Mouse (Mus musculus) monocyte, adult 5-6 weeks (primary cell): ENCODE results near the gene Myh10. TPM values are rescaled to one million over a fixed set of nuclear protein-coding genes. Genes with fewer than 3 reads are reported as not detected.

Source experiments
- ATAC-seq: fragments of 153-309, 156-312 bp; replicated peaks from 2 replicates; pipeline ENCODE4 v1.8.0; 2017; ENCODE audit warnings: mild to moderate bottlenecking; ENCODE audit not compliant: low TSS enrichment, insufficient number of reproducible peaks, severe bottlenecking, poor library complexity, low FRiP score
- total RNA-seq: library from RNA; stranded (forward); fragments of 200-1000, 200-491, 200-594 nt; gene quantifications from 3 replicates; pipeline ENCODE4 v1.2.3, GENCODE M21; 2017

Gene Myh10
- total RNA-seq, 1 experiment from 2014 or later: 0.76 TPM

DNA sequence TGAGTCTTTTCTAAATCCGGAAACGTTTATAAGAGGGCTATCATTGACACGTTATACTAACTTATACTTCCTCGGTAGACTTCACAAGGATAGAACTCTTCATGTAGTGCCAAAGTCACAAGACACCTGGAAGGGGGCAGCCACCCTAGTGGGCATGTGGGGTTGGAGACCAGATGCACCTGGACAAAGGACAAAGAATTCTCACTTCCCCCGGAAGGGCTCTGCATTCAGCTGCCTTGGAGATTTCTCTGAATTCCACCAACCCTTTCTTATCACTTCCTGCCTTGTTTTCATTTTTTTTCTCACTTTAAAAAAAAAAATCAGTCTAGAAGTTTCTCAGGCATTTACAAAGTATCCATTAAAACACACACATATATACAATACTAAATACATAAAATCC is 894 bp upstream of the Myh10 start:
- no peak for ATAC-seq

DNA sequence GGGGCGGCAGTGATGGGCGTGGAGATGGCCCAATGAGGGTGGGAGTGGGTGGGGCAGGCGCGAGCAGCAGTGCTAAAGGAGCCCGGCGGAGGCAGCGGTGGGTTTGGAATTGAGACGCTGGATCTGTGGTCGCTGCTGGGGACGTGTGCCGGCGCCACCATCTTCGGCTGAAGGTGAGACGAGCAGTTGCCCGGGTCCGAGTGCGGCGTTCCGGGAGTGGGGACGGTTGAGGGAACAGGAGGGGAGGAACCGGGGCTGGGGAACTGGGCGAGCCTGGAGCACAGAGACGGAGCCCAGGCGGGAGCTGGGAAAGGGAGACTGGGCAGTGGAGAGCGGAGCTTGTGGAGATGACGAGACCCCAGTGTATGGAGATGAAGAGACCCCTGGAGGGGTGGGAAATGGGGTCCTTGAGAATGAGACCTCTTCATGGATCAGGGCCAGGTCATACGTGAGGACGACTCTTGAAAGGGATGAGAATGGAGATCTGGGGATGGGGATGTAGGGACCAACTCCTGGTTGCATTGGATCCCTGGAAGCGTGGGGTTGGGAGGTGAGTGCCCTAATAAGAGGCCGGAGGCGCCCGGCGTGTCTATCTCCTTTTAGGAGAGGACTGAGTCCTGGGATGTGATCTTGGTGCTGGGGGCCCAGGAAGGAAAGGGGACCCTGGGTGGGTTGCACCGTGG is 792 bp downstream of the Myh10 start:
- no peak for ATAC-seq

DNA sequence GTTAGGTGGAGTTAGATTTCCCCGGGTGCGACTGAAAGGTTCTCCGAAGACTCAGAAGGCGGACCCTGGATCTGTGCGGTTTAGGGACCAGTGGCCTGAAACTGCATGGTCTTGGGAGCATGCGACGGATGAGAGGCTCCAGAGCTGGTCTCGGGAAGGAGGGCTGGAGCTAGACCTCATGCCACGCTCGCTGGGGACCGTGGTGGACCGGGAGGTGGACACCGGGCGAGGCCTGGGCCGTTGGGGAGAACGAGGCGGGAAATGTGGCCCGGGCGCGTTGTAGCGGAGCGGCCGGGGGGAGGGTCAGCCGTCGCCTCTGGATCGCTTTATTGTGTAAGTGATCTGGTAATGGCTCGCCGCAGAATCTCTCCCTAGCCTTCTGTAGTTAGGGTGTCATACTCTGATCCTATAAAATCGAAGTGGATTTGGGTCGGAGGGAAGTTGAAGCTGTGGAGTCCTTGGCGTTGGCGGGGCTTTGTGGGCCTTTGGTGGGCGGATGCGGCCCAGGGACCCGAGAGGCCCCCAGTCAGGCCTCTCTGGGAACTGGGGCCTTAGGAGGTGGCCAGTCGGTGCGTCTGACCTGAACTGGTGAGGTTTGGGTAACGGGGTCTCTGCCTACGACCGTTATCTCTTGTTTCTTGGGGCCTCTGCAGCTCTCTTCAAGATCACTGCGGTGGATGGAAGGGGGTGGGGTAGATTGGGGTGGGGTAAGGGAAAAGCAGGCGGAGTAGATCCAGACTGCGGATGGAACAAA is 1.5 kb downstream of the Myh10 start:
- ATAC-seq: no peak

DNA sequence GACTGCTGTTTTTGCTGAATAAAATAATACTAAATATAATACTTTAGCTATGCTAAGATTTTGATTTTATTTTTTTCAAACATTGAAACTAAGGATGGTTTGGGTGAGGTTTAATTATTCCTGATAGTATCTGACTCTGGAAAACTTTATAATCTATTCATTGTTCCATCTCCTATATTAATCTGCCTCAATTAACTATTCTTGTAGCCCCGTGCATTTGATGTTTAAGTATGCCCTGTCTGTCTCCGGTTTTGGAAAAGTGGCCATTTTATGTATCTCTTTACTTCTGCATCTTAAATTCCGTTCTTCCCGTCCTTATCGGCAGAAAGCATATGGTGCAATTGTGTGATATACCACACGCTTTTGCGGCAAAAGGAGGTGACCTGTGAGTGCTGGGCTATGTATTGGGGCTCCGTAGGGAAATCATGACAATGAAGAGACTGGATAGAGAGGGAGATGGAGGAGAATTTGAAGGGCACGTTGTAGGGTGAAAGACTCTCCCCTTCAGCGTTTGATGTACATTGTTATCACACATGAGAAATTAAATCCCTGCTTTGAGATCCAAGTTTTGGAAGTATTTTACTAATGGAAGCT is 2.2 kb downstream of the Myh10 start:
- ATAC-seq: no peak

- no peak for ATAC-seq
Measured at GRCm38 (mm10) chr11:68702370-68702769, 11.0 kb downstream of the Myh10 start.

DNA sequence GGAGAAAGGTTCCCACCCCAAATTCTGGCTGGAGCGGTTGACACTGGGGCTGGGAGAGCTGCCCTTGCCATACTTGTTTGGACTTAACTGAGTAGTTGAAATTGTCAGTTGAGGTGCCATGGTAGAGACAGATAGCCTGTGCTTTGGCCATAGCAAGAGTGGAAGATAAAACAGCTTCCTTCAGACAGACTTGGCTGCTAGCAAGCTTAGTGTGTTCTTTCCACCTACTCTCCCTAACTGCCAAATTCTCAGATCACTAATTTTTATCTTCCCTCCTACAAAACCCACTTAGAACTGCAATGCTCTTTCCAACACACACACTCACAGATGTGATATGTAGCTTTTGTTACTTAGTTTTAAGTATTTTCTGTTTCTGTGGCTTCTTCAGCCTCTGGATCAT is 12.0 kb downstream of the Myh10 start:
- ATAC-seq: no peak

GRCm38 (mm10) chr11:68704258-68704657 is 12.9 kb downstream of the Myh10 start:
- ATAC-seq: no peak

DNA sequence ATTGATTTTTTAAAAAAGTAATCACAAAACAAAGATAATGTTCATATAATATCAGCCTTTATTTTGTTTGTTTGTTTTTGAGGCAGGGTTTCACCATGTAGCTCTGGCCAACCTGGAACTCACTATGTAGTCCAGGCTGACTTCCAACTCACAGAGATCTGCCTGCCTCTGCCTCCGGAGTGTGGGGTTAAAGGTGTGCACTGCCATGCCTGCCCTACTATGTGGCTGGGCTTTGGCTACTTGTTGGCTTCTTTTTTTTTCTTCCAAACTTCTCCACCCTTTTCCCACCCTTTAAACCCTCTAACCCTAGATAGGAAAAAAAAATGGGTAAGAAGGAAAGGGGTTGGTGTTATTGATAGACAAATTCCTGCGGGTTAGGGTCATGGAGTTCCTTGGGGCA is 13.5 kb downstream of the Myh10 start:
- no peak for ATAC-seq

DNA sequence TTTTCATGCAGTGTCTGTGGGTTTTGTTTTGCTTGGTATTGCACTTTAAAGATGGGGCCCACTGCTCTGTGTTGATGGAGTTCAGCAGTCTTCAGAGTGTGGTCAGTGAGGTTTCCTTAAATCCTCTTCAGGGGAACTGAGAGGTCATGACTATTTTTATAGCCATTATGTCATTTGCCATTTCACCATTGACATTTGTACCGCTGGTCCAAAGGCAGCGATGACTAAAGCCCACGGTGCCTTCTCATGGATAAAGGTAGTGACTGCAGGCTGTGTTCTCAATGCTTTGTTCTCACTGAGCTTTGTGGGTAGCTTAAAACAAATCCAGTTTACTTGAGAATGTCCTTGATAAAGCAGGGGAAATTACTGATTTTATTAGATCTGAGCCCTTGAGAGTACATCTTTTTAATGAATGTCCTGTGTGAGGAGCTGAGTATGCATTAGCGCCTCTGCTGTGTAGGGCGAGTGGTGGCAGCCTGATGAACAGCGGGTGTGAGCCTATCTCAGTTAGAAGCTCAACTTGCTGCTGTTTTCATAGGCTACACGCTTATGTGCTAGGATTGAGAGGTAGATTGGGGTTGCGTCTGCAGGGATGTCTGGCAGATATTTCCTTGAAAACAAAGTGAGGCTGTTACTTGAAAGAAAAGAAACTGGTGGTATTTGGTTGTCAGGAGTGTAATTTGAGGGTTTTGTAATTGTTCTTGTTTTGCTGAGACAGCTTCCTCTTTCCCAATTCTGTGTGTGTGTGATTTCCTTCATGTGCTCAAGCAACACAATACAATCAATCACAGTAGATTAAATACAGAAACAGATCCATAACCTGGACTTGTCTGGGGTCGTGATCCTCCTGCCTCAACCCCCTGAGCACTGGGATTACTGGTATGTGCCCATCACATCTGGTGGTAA is 15.4 kb downstream of the Myh10 start:
- peak; percentile 98 for ATAC-seq

DNA sequence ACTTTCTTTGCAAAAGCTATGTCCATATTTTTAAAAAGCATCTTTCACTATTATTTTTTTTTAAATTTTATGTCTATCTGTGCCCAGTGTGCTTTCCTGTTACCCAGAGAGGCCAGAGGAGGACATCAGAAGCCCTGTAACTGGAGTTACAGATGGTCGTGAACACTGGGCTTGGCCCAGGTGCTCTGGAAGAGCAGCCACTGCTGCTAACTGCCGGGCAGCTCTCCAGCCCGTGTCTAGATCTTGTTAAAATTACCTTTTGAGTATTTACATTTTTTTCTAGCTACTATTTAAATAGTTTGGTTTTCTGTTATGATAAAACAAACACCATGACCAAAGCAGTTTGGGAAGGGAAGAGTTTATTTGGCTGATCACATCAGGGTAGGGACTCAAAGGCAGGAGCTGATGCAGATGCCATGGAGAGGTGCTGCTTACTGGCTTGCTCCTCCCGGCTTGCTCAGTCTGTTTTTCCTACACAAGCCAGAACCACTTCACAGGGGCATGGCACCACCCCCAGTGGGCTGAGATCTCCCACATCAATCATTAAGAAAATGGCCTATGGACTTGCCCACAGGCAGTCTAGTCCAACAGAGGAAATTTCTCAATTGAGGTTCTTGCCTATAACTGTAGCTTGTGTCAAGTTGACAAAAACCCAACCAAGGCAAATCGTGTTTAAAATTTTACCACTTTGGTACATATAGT is 16.7 kb downstream of the Myh10 start:
- ATAC-seq: no peak

GRCm38 (mm10) chr11:68716167-68716566 is 24.8 kb downstream of the Myh10 start:
- ATAC-seq: no peak

DNA sequence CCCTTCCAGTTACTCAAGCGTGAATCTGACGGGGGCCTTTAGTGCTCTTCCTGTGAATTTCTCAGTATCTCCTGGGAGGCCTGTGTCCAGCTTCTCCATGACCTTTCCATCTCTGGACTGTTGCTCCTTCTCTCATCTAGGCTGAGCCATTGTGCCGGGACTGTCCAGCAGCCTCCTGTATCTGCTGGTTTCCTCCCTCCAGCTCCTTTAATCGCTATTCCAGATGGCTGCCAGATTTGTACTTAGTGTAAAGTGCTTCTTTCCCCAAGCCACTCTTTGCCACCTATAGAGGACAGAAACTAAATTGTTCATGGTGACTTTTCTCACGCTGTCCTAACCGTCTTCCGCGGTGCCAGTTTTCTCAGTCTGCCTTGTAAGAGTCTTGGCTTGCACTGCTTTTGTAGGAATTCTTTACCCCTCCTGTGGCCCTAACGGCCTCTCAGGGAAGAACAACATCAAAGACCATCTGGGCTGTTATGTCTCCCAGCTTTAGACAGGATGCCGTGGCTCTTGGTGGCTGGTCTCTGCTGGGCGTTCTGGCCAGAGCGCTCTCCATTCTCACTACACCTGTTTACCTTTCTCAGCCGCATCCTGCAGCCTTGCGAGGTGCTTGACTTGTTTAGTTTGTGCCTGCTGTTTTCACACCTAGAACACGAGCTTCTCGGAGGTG is 25.9 kb downstream of the Myh10 start:
- ATAC-seq: no peak

DNA sequence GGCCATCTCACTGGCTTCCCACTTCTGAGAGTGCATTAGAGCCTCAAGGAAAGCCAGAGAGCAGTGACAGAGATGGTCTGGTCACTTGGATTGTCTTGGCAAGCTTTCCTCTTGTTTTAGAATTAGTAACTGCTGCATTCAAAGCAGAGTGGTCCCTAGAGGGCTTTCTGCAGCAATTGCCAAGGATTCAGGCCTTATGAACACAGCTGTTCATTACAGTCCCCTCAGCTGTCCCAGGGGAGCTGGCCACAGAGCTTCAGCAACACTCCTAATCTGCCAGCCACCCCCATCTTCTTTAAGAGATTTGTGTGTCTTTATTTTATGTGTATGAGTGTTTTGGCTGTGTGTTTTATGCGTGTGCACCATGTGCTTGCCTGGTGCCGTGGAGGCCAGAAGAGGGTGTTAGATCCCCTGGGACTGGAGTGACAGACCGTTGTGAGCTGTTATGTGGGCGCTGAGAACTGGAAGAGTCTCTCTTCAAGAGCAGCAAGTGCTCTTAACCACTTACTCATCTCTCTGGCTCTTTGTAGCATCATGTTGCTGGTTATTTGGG is 27.8 kb downstream of the Myh10 start:
- no peak for ATAC-seq

DNA sequence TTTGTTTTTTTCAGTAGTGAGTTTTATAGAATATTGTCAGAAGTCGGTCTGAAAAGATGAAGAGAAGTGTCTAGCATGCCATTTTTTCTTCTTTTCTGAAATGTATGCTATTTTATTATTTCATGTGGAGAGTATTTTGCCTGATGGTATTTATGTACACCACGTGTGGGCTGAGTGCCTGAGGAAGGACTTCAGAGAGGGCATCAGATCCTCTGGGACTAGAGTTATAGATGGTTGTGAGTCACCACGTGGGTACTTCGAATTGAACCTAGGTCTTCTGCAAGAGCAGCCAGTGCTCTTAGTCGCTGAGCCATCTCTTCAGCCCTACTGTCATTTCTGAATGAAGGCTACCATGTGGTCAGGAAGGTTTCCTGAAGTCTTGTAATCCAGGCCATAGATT is 28.4 kb downstream of the Myh10 start:
- ATAC-seq: no peak

DNA sequence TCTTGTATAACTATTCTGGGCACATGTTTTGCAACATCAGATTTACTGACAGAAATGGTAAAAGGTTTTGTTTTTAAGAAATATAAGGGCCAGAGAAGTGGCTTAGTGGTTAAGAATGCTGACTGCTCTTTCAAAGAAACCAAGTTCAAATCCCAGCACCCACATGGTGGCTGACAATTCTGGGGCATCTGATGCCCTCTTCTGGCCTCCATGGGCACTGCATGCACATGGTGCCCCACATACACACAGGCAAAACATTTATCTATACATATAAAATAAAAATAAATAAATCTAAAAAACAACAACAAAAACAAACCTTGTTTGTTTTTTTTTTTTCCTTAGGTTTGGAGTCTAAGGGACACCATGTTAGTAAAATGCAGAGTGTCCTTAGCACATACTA is 32.8 kb downstream of the Myh10 start:
- ATAC-seq: no peak

- ATAC-seq: no peak
Measured at GRCm38 (mm10) chr11:68728693-68729092, 37.3 kb downstream of the Myh10 start.

GRCm38 (mm10) chr11:68730792-68731191 is 39.4 kb downstream of the Myh10 start:
- ATAC-seq: no peak

GRCm38 (mm10) chr11:68732066-68732465 is 40.7 kb downstream of the Myh10 start:
- ATAC-seq: no peak
